Mouse (Mus musculus) bone marrow macrophage, adult 2 months (primary cell): ENCODE measurements at regions not wholly inside any gene's neighbourhood (a gene's known extent, or its start where the extent isn't known, plus 50 kb on each side); places are given as distances from the start of the nearest gene placed in this dataset.

Source experiments
- H3K27ac ChIP-seq: 2 replicates; pipeline ENCODE4 v1.5.1; 2012; ENCODE audit warnings: low read depth, low read length; ENCODE audit not compliant: insufficient read depth
- H3K4me1 ChIP-seq: 2 replicates; pipeline ENCODE4 v1.6.1; 2012; ENCODE audit warnings: low read length; ENCODE audit not compliant: control insufficient read depth, insufficient read depth
- H3K4me3 ChIP-seq: 2 replicates; pipeline ENCODE4 v1.5.1; 2012; ENCODE audit warnings: mild to moderate bottlenecking, low read length, moderate library complexity; ENCODE audit not compliant: insufficient read depth
- CTCF ChIP-seq: IDR thresholded peaks from 2 replicates; pipeline ENCODE4 v1.5.1; 2012; ENCODE audit warnings: low read depth, mild to moderate bottlenecking, low read length, moderate library complexity
- POLR2A ChIP-seq: IDR thresholded peaks from 2 replicates; pipeline ENCODE4 v1.6.1; 2012; ENCODE audit warnings: mild to moderate bottlenecking, low read depth, low read length, borderline replicate concordance

- no peak overlapping the region for H3K27ac ChIP-seq
- no peak for TF ChIP-seq CTCF
- no peak for TF ChIP-seq POLR2A
- H3K4me3 ChIP-seq: no peak overlapping the region
- H3K4me1 ChIP-seq: no peaks in the 10 kb centered on the region
Measured at GRCm38 (mm10) chr15:60554587-60554986, 299.0 kb downstream of the Fam84b start.

- peaks cover 8% of the 10 kb centered on the region for H3K4me1 ChIP-seq
- TF ChIP-seq CTCF: no peak
- TF ChIP-seq POLR2A: no peak
- H3K4me3 ChIP-seq: no peak overlapping the region
- H3K27ac ChIP-seq: no peak overlapping the region
Measured at GRCm38 (mm10) chr15:60548045-60548444, 305.5 kb downstream of the Fam84b start.

- TF ChIP-seq POLR2A (no peak), CTCF (no peak)
- Histone ChIP-seq H3K4me1 (no peaks in the 10 kb centered on the region), H3K4me3 (no peak overlapping the region), H3K27ac (no peak overlapping the region)
Measured at GRCm38 (mm10) chr15:60537191-60537590, 316.4 kb downstream of the Fam84b start.

GRCm38 (mm10) chr15:60534701-60535100, 318.9 kb downstream of the Fam84b start:
- no peak for TF ChIP-seq POLR2A
- TF ChIP-seq CTCF: no peak
- Histone ChIP-seq H3K4me3 (no peak overlapping the region), H3K4me1 (no peaks in the 10 kb centered on the region), H3K27ac (no peak overlapping the region)

GRCm38 (mm10) chr15:60516810-60517209, 336.8 kb downstream of the Fam84b start:
- H3K27ac ChIP-seq: no peak overlapping the region
- H3K4me1 ChIP-seq: no peaks in the 10 kb centered on the region
- no peak overlapping the region for H3K4me3 ChIP-seq
- TF ChIP-seq POLR2A (no peak), CTCF (no peak)

- Histone ChIP-seq H3K27ac (no peak overlapping the region), H3K4me3 (no peak overlapping the region), H3K4me1 (no peaks in the 10 kb centered on the region)
- TF ChIP-seq POLR2A (no peak), CTCF (no peak)
Measured at GRCm38 (mm10) chr15:60476755-60477310, 376.7 kb downstream of the Fam84b start.

- Histone ChIP-seq H3K27ac (no peak overlapping the region), H3K4me1 (no peaks in the 10 kb centered on the region), H3K4me3 (no peak overlapping the region)
- no peak for TF ChIP-seq CTCF
- no peak for TF ChIP-seq POLR2A
Measured at GRCm38 (mm10) chr15:60475086-60475485, 378.5 kb downstream of the Fam84b start.

GRCm38 (mm10) chr15:60431916-60432315, 415.5 kb upstream of the 4933412E24Rik start:
- Histone ChIP-seq H3K4me1 (no peaks in the 10 kb centered on the region), H3K27ac (no peak overlapping the region), H3K4me3 (no peak overlapping the region)
- no peak for TF ChIP-seq POLR2A
- no peak for TF ChIP-seq CTCF

GRCm38 (mm10) chr15:60419081-60419480, 402.7 kb upstream of the 4933412E24Rik start:
- H3K4me1 ChIP-seq: no peaks in the 10 kb centered on the region
- H3K27ac ChIP-seq: no peak overlapping the region
- TF ChIP-seq CTCF (no peak), POLR2A (no peak)
- H3K4me3 ChIP-seq: no peak overlapping the region

- H3K4me1 ChIP-seq: no peaks in the 10 kb centered on the region
- no peak overlapping the region for H3K4me3 ChIP-seq
- no peak overlapping the region for H3K27ac ChIP-seq
- TF ChIP-seq CTCF (no peak), POLR2A (no peak)
Measured at GRCm38 (mm10) chr15:60392267-60392666, 375.9 kb upstream of the 4933412E24Rik start.

- TF ChIP-seq POLR2A: no peak
- TF ChIP-seq CTCF: no peak
- Histone ChIP-seq H3K4me1 (no peaks in the 10 kb centered on the region), H3K4me3 (no peak overlapping the region), H3K27ac (no peak overlapping the region)
Measured at GRCm38 (mm10) chr15:60390336-60390735, 373.9 kb upstream of the 4933412E24Rik start.
